Mouse (Mus musculus) 3134 (cell line): ENCODE data around the gene Ndel1.
A peak's percentile ranks its signal among the peaks of the same experiment; 100 is the strongest.

ENCODE experiments used
- DNase-seq: peaks from one replicate; pipeline ENCODE4 v3.0.0-alpha.2; 2011; ENCODE audit warnings: low spot score; ENCODE audit not compliant: insufficient read length; ENCODE audit errors: extremely low read depth

The Ndel1 gene

DNA sequence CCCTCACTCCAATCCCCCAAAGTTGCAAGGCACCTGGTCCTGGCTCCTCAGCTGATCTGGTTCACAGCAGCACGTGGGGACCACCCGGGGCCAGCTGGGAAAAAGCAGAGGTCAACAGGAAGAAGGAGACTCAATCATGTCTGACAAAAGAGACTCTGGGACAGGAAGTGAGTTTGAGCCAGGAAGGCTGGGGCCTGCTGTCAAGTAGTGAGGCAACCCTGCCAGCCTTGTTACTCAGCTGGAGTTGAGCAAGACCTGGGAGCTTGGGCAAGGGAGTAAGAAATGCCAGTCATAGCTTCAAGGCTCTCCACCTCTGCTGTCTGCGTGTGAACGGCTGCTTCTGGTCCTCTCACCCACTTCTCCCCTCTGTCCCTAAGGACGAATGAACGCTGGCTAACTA lies at the start of gene Ndel1:
TSS of gene Ndel1 (minus strand) at position 111 of the 400 bp plus-strand sequence.
- peak; percentile 72 for DNase-seq

DNA sequence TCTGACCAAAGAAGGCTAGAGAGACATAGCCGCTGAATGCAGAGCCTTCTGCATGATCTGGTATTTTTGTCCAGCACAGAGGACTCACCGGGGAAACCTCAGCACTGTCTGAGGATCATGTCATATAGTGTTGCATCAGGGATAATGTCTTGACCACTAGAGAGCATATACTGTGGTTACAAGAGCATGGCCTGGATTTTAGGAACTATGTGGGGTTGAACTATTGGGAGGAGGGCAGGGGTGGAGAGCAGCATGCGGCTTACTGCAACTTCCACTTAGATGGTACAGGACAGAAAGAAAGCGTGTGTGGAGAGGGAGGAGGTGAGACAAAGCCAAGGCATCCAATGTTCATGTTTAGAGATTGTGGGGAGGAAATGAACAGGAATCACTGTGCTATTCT lies 42.9 kb upstream of the Ndel1 start:
- no peak for DNase-seq

DNA sequence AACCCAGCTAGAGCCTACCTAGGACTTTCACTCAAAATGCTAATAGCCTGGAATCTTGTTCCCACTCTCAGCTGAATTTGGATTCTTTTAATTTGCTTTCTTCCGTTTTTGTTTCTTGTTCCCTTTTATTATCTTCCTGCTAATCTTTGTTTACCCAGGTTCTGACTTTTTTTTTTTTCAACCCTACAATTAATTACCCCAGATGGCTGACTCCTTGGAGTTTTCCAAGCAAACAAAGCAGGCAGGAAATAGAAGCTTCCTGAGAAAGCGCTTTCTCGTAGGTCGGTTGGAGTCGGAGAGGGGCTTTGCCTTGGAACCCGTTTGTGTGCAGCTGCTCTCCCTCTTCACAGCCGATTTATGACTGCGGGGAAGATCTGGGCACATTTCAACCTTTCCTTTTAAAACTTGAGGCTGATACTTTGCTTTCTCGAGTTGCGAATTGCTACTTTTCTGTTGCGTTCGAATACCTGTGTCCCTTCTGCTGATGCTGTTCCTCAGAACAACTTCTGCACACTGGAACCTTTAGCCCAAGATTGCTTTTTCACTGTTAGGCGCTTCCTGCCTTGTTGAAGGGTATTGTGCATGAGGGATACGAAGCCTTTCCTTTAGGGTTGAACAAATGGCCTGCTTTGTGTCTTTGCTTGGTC lies 40.0 kb upstream of the Ndel1 start:
- no peak for DNase-seq

DNA sequence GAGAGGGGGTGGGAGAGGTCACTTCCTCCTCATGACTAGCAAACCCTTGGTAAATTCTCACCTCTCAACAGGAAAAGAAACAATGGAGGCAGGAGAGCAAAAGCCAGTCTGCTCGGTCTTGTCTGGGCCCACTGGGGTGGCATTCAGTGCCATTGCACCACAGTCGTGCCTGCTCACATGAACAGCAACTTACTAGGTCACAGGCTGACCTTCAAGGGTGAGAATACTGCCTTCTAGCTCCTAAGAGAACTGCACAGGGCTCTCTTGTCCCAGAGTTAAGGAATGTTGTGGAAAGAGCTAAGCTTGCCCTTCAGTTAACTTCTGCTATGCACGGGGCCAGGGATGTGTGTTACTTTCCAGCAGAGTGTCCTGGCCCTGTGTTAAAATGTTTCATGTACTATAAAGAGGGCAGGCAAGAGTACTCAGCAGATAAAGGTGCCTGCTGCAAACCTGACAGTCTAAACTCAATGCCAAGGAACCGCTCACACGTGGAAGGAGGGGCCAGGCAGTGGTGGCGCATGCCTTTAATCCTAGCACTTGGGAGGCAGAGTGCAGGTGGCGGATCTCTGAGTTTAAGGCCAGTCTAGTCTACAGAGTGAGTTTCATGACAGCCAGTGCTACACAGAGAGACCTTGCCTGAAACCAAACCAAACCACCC lies 37.3 kb upstream of the Ndel1 start:
- no peak for DNase-seq

DNA sequence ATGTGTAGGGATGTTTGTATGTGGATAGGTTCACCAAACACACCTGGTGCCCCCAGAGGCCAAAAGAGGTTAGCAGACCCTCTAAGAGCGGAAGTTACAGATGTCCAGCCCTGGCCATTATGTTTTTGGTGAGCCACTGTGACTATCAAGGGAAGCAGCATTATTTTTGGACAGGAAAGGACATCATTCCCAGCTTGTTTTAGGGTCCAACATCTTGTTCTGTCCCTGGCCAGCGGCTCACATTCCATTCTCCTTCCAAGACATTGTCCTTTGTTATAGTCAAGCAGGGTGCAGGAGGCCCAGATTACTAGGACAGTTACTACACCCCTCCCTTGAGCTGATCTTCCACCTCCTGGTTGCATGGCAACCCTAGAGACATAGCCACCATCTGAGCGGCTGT lies 35.6 kb upstream of the Ndel1 start:
- no peak for DNase-seq

DNA sequence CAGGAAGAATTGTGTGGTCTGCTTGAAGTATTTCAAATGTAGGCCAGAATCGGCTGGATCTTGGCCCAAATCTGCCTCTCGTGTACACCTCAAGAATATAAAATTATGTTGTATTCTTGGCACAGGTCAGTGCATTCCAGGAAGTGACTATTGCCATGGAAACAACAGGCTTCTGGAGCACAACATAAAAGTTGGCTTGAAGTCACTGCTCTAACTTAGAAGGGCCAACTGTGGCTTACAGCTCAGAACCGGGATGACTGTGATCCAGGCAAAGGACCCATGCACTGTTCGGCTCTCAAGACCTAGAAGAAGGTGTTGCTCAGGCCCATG lies 34.8 kb upstream of the Ndel1 start:
- DNase-seq = peak; percentile 53

DNA sequence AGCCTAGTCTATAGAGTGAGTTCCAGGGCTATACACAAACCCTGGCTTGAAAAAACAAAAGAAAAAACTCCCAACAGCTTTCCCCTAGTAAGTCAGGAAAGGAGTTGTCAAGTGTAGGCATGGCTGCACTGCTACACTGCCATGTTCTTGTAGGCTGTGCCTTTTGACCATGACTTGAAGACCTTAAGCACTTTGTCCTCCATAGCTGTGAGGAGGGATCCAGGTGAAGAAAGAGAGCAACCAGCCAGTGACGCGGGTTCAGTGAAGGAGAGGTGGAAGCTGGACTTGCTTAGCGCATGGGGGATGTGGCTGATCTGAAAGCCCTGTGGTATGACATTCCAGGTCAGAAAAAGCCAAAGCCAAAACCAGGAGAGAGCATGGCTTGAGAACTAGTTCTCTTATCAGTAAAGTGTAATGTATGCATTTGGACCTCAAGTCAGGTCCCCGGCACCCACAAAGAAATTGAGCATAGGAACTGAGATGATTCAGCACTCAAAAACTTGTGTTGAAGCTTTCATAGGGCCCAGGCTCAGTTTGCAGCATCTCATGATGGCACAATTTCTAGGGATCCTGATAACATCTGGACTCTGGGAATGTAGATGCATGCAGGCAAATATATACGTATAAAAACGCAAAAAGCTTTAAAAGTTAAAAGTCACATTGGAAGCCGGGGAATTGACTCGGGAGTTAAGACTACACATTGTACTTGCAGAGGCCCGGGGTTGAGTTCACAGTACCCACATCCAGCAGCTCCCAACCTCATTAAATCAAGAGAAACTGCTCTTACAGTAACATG lies 34.2 kb upstream of the Ndel1 start:
- peak; percentile 27 for DNase-seq

DNA sequence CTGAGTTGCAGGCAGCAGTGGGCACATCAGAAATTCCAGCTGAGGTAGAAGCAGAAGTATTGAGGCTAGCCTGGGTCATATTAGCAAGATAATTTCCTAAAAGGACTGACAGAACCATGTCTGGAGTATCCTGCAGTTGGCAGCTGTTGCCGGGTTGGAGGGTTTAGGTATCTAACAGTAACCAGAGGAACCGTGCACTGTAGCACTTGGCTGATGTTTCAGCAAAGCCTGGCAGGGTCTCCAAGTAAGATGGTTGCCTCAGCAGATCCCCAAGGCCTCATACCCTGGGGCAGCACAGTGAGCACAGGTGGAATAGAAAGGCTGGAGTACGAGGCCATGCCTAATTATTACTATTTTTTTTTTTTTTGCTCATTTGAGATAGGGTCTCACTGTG lies 33.5 kb upstream of the Ndel1 start:
- DNase-seq = no peak

DNA sequence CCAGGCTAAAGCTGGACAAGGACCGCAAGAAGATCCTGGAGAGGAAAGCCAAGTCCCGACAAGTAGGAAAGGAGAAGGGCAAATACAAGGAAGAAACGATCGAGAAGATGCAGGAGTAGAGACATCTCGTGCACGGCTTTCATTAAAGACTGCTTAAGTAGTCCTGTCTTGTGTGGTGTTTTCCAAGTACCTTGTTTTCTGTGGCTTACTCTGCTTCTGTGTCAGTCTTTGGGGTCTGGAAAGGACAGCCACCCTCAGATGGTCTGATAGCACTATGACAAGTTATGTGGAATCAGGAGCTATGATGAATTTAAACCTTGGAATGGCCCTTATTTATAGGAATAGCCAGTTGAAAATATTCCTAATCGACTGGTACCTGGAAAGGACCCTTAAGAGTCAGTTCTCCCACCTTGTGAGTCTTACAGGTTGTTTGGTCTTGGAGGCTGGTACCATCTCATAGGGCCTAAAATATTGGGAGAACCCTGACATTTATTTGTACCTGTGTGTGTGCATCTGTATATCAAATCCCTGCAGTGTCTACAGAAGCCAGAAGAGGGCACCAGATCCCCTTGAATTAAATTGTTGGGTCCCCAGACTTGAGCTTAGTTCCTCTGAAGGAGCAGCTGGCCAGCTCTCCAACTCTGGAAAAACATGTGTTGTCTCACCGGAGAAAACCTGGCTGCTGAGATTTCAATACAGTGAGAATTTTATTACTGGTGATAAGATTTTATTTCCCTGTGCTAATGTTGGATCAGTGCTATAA lies 32.9 kb upstream of the Ndel1 start:
- DNase-seq = peak; percentile 40

DNA sequence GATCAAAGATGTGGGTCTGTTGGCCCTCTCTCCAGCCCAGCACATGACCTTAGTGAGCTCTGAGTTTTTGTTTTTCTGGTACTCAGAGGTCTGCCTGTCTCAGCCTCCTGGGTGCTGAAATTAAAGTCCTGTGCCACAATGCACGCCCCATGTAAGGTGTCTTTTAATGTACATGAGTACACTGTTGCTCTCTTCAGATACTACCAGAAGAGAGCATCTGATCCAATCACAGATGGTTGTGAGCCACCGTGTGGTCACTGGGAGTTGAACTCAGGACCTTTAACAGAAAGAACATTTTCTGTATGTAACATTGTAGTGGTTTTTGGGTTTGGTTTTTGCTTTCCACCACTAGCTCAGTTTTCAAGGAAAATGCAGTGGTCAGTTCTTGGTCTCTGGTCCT lies 32.1 kb upstream of the Ndel1 start:
- no peak for DNase-seq

DNA sequence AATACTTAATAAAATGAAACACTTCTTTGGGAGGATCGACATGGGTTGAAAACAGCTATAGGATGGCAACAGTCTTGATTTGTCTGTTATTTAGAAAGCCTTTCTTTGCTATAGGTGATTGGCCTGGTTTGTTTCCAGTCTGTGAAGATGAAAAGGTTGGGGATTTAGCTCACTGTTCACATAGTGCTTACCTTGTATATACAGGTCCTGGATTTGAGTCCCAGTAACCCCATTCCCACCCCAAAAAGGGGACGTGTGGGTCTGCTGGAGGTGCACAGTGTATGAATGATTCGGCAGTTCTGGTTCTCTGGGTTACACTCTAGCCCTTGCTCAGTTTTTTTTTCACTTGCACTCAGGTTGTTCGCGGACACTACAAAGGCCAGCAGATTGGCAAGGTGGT lies 31.2 kb upstream of the Ndel1 start:
- DNase-seq = no peak

DNA sequence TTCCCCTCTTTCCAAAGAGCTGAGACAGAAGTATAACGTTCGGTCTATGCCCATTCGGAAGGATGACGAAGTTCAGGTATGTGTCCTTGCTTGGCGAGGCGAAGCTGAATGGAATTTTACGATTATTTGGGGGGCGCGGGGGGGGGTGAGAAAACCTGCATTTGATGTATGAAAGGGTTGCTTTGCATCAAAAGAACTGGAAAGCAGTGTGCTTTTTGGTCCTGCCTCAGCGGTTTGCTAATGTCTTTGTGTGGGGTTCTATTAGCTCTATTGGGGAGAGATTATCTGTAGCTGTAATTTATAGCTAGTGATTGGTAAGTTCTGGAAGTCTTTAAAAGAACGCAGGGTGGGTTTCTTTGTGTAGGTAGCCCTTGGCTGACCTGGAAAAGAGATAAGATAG lies 30.7 kb upstream of the Ndel1 start:
- DNase-seq = no peak

DNA sequence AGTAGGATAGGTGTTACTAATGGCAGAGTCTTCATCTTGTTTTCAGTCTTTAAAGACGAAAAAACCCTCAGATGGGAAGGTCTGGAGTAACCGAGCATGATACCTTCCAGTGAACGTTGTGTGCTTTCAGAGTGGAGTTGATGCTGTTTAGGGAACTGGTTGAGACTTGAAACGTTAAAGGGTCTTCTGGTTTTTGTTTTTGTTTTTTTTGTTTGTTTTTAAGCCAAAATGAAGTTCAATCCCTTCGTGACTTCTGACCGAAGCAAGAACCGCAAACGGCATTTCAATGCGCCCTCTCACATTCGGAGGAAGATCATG lies 30.3 kb upstream of the Ndel1 start:
- DNase-seq = no peak

DNA sequence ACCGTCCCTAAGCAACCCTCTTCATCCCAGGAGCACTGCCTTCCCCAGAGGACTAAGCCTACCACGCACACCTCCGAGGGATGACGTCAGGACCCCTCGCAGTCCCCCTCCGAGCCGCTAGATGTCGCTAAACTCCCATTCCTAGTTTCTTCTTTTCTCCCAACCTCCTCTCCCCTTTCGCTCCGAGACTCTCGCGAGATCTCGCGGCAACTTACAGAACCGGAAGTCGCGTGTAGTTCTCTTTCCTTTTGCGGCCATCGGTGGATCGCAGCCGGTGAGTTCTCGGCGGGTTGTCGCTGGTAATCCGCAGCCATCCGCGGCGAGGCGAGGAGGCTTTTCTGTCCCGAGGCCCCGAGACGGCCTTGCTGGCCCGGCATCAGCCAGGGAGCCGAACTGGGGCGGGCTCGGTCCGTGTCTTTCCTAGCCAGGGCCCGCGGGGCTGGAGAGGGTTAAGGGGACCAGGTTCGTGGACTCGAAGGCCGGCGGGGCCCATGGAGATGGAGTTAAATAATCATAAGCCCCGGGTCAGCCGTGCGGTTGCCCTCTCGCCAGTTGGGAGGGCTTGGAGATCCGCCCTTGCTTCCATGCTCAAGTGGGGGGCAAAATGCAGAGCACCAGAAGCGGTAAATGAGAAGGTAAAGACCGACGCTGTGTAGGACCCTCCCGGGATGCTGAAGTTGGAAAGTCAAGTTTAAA lies 29.8 kb upstream of the Ndel1 start, which contains the start of gene Rpl26:
TSS of gene Rpl26 (plus strand) at position 233 of the 696 bp plus-strand sequence.
- DNase-seq = peak; percentile 95

DNA sequence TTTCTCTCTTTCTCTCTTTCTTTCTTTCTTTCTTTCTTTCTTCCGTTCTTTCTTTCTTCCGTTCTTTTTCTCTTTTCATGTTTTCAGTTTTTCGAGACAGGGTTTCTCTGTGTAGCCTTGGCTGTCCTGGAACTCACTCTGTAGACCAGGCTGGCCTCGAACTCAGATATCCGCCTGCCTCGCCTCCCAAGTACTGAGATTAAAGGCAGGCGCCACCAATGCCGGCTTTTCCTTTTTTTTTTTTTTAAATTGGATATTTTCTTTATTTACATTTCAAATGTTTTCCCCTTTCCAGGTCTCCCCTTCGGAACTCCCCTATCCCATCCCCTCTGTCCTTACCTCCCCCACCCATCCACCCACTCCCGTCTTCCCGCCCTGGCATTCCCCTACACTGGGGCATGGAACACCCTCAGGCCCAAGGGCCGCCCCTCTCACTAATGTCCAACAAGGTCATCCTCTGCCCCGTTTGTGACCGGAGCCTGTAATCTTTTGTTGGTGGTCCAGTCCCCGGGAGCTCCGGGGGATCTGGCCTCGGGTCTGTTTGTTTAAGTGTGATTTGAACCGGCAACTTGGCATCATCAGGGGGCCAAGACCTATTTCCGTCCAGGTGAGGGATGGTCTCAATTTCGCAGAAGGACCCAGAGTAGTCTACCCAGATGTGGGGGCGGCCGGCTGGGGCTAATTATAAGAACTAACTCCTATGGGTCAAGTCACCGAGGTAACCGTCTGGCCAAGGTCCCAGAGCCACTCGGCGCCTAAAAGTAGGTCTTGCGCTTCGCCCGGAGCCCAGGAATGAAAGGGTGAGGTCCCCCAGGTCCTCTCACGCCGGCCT lies 29.1 kb upstream of the Ndel1 start:
- DNase-seq = no peak

DNA sequence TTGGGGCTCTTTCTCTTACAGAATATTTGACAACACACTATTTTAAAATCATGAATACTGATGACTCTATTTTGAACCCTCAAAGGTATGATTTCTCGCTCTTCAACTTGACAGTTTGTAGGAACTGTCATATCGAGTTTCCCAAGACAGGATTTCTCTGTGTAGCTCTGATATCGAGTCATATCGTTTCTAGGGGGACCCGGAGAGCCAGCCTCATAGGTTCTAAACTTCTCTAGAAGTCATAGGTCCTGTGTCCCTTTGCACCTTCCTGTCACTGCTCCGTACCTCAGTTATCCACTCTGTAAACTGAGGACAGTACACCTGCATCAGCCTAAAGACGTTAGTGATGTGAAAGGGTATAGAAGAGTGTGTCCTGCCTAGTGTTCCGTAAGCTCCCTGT lies 28.2 kb upstream of the Ndel1 start:
- DNase-seq = no peak

DNA sequence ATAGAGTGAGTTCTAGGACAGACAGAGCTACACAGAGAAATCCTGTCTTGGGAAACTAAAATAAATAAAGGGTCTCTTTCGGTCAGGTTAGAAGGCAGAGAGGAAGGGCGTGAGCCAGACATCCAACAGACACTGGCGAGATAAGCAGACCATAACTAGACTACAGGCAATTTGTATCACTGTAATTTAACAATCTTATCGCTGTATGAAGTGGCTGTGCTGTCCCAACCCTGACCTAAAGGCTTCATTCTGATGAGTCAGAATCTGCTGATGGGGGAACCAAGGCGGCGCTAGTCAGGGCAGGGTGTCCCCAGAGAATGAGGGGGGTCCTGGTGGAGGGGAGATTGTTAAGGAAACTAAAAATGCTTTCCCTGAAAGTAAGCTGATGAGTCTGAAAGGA lies 27.1 kb upstream of the Ndel1 start:
- DNase-seq = no peak

DNA sequence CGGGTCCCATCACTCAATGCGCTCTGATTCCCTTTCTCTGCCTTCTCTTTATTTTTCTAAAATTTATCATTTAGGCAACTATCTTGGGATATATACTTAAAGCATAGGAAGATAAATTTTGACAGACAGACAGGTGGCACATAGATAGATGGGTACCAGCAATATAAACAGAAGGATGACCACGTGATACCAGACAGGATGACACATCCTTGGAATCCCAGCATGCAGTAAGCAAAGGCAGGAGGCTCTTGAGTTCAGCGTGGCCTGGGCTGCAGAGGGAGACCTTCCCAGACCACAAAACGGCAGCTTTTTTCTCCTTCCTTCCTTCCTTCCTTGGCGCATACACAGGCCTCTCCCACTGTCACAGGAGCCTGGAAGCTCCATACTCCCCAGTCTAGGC lies 26.2 kb upstream of the Ndel1 start:
- DNase-seq = no peak

DNA sequence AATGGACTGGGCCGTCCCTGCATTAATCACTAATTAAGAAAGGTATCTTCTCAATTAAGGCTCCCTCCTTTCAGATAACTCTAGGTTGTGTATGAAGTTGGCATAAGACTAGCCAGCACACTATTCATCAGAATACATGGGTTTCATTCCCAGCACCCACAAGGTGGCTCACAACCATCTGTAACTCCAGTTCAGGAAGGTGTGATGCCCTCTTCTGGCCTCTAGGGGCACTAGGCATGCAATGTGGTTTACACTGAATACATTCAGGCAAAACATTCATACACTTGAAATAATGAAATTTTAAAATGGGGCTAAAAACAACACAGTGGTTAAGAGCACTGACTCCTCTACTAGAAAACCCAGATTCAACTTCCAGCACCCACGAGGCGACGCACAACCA lies 25.5 kb upstream of the Ndel1 start:
- peak; percentile 44 for DNase-seq

DNA sequence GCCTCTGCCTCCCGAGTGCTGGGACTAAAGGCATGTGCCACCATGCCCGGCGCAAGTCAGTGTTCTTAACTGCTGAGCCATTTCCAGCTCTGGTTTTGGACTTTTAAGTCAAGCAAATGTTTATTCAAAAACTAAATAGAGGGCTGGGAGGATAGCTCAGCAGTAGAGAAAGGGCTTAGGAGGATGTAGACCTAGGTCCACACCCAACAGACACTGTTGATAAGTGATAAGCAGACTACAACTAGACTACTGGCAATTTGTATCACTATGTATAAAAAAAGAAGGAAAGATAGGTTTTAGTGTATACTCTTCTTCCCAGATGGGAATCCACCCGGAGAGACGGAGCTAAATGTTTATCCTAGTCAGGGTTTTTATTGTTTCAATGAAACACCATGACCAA lies 24.6 kb upstream of the Ndel1 start:
- no peak for DNase-seq
